Mouse (Mus musculus) central nervous system, embryonic 18 days (tissue): Measurements from ENCODE around the gene Acsm1. TPM values are rescaled to one million over a fixed set of nuclear protein-coding genes. Genes with fewer than 3 reads are reported as not detected.

Source experiments
- polyA plus RNA-seq: library from polyadenylated mRNA; depleted of rRNA; stranded (reverse); fragments of >200 nt; gene quantifications from 2 replicates; pipeline ENCODE4 v1.2.3, GENCODE M21; 2012; rRNA removed

Gene Acsm1
- 0.04 TPM in 1 of 2 replicates, not detected in the other for polyA plus RNA-seq

DNA sequence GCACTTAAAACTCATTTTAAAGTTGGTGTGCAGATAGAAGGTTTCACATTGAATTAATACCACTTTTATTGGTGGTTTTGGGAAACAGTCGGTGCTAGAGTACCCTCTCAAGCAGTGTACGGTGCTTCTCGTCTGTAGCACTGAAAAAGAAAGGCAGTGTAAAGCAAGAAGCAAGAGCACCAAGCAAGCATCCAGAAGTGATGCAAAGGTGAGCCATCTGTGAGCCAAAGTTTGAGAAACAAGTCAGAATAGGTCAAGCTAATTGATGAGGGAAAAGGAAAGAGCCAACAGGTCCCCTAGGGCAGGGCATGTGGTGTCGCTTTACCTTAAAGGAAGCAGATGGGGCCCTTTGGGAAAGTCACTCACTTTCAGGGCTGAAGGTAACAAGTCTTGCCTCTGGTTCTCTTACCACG is at the start of gene Acsm1:
Acsm1 (plus strand) TSS at position 363 of the 413 bp plus-strand sequence.

DNA sequence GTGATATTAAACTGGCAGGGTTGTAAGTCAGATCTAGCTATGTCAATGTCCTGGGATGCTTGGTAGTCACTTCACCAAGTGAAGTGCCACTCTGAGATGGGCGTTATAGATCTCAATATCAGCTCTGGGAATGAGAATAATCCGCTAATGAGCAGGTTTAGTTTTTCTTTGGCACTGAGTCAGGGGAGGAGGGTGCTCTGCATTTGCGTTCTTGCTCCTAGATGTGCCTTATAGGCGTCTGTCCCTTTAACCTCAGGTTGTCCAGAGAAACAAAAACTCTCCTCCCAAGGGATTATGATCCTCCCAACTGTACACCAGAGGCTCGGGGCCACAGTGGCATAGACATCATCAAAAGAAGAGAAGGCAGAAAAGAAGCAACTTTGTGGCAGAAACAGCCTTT is 82.9 kb downstream of the Acsm1 start, which contains the start of gene Acsm4:
Acsm4 (plus strand) TSS at position 301 of the 400 bp plus-strand sequence.

Other genes with a start within 250 kb of the Acsm1 start
- gene Gp2, start 147.7 kb upstream of the Acsm1 start, polyA plus RNA-seq, result 0.03 TPM in 1 of 2 replicates, not detected in the other
- gene Umod, start 127.7 kb upstream of the Acsm1 start, polyA plus RNA-seq, result not detected in 2 replicates
- gene Acsm5, start 87.6 kb upstream of the Acsm1 start, polyA plus RNA-seq, result 0.04 and 0.08 TPM in 2 replicates
- 0.03 TPM in 1 of 2 replicates, not detected in the other for gene Pdilt, start 83.5 kb upstream of the Acsm1 start, polyA plus RNA-seq
- not detected in 2 replicates for gene Acsm2, start 52.7 kb upstream of the Acsm1 start, polyA plus RNA-seq
- gene Acsm4, start 83.0 kb downstream of the Acsm1 start, polyA plus RNA-seq, result 0.06 TPM in 1 of 2 replicates, not detected in the other
- gene Thumpd1, start 113.8 kb downstream of the Acsm1 start, polyA plus RNA-seq, result 52.3 and 52.6 TPM in 2 replicates
- gene Acsm3, start 153.9 kb downstream of the Acsm1 start, polyA plus RNA-seq, result 0.03 and 0.07 TPM in 2 replicates
- gene Rexo5, start 187.0 kb downstream of the Acsm1 start, polyA plus RNA-seq, result 16.9 and 17.9 TPM in 2 replicates
- 9.9 and 10.0 TPM in 2 replicates for gene Eri2, start 187.0 kb downstream of the Acsm1 start, polyA plus RNA-seq